Mouse (Mus musculus): ENCODE data around the gene 5730455P16Rik.
"Not testable (repeated sequence)": the region's sequence is repeated elsewhere in the genome, so short reads cannot be mapped to it uniquely, and the experiment has no call there.

Gene 5730455P16Rik

DNA sequence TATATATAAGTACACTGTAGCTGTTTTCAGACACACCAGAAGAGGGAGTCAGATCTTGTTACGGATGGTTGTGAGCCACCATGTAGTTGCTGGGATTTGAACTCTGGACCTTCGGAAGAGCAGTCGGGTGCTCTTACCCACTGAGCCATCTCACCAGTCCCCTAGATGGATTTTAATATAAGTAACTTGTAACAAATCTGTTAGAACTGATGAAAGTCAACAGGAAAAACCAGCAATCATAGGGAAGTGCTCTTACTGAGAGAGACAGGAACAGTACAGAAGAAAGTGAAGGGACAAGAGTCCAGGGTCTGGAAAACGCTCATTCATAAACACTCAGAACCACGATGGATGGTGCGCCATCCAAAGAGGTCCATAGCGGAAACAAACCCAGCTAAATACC lies 1.4 kb upstream of the 5730455P16Rik start:
- DNase-seq (ENCODE audit: low spot score), result not testable (repeated sequence)

DNA sequence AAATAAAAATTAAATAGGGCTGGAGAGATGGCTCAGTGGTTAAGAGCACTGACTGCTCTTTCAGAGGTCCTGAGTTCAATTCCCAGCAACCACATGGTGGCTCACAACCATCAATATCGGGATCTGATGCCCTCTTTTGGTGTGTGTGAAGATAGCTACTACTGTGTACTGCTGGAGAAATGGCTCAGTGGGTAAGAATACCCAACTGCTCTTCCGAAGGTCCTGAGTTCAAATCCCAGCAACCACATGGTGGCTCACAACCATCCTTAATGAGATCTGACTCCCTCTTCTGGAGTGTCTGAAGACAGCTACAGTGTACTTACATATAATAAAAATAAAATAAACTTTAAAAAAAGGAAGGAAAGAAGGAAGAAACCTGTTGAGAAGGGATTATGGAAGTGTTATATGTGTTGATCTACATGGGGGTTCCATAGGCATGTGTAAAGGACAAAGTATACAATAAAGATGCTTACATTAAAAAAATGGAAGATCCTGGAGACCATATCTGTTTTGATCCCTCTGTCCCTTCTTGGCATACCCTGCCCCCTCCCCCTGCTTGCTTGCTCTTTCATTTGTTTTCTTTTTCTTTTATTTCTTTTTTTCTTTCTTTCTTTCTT lies 726 bp upstream of the 5730455P16Rik start:
- not testable (repeated sequence) for DNase-seq (ENCODE audit: low spot score)

DNA sequence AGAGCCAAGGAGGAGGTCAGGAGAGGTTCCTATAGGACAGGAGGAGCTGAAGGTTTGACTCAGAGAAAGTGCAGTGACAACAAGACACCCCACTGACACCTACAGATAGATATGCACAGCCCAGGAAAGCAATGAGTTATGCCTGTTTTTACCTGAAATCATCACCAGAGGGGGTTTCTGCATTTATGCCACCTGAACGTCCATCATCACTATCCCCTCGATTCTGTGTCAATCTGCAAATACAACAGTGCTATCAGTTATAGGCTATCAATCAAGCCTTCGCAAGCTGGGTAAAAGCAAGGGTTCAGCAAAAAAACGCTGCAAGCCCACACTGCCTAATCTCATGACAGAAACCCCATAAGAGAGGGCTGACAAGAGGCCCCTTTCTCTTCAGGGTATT lies 1.2 kb downstream of the 5730455P16Rik start:
- no peak for DNase-seq (ENCODE audit: low spot score)

DNA sequence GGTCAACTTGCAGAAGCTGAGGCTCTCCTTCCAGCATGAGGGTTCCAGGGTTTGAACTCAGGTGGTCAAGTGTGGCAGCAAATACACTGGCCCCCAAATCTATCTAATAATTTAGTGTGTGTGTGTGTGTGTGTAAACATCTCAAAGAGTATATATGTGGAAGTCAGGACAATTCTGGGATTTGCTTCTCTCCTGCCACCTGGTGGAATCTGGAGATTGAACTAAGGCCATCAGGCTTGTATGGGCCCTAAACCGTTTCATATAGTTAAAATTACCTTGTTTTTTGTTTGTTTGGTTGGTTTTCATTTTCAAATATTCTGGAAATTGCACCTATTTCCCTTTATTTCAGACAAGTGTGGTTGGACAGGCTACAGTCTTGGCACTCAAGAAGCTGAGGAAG lies 8.9 kb downstream of the 5730455P16Rik start:
- DNase-seq (ENCODE audit: low spot score), result no peak

DNA sequence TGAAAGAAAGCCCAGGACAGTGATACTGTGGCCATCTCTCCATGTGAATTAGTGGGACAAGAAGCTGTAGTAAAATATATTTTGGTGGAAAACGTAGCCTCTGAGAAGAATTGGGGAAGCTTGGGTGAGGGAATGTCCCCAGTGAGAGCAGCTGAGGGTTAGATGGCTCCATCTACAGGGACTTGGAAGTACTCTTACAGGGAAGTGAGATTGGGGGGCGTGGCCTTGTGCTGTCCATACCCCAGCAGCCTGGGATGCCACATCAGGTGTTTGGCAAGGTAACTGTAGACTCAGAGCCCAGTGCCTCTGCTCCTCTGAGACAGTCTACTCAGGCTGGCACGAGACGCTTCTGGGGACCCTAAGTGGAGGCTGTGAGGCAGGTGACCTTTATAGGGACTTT lies 23.0 kb downstream of the 5730455P16Rik start:
- DNase-seq (ENCODE audit: low spot score), result no peak

- peak; percentile 53 for DNase-seq (ENCODE audit: low spot score)
Measured at GRCm38 (mm10) chr11:80351832-80352430, 25.9 kb downstream of the 5730455P16Rik start.

GRCm38 (mm10) chr11:80342482-80342881 lies 35.4 kb downstream of the 5730455P16Rik start:
- DNase-seq (ENCODE audit: low spot score), result no peak

GRCm38 (mm10) chr11:80336351-80336730 lies 41.5 kb downstream of the 5730455P16Rik start:
- no peak for DNase-seq (ENCODE audit: low spot score)

DNA sequence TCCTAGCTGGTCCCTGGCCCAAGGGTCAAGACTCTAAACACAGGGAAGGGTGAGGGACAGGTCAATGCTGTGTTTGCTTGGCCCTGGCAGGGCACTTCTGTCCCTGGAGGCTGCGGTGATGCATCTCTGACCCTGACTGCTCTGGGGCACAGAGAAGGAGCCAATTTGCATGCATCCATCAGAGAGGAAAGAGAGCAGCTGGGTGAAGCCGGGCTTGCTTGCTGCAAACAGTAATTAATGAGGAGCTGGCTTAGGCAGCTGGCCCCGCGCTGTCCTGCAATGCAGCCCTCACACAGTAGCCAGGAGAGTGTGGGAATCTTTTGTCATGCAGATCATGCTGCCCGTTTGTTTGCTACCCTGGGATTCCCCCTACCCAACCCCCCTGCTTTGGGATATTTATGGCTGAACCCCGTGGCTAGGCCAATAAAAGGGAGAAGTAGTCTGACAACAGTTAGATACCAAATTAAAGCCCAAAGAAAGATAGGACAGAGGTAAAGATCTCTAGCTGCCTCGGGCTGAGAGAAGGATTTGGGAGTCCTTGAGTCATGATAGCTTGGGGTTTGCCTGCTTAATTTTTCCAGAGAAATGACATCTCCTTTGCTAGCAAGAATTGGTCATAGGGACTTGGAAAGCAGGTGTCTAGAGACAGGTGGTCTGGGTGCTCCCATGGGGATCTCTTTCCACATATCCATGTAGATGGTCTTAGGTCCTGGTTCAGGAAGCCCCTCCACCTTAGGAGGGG lies 42.1 kb downstream of the 5730455P16Rik start:
- DNase-seq (ENCODE audit: low spot score), result no peak

DNA sequence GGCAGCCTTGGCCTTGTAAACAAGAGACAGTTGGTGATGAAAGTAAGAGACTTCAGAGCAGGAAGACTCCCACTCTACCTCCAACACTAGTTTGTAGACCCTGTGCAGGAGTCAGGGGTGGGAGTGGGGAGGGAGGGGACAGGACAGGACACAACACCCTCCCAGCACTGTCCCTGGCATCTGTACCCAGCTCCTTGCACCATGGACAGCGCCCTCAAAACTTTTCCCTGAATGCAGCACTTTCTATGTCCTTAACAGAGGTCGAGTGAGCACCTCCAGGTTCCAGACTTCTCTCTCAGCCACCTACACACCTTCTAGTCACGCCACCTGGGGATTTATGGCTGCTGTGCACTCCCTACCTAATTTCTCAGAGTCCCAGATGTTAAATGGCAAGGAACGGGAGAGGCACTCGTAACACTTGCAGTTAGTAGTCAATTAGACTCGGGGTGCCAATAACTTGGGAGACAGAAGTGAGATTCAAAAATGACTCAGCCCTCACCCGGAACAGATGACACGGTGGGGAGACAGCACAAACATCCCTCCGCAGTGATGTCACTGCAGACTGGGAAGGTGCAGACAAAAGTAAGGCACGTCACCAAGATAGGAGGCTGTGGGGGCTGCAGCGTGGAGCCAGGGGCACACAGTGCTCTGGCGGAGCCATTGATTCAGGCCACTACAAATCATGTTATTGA lies 45.0 kb downstream of the 5730455P16Rik start:
- no peak for DNase-seq (ENCODE audit: low spot score)

GRCm38 (mm10) chr11:80324636-80325035 lies 53.2 kb downstream of the 5730455P16Rik start:
- no peak for DNase-seq (ENCODE audit: low spot score)

DNA sequence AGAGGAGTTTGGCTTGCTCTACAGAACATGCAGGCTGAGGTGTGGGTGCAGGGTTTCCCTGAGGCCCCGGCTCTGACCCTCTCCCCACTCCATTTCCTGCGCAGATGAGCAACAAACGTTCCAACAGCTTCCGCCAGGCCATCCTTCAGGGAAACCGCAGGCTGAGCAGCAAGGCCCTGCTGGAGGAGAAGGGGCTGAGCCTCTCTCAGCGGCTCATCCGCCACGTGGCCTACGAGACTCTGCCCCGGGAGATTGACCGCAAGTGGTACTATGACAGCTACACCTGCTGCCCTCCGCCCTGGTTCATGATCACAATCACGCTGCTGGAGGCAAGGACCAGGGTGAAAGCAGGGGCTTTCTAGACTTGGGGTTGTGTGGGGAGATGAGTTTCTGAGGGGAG lies 54.6 kb downstream of the 5730455P16Rik start:
- no peak for DNase-seq (ENCODE audit: low spot score)

- DNase-seq (ENCODE audit: low spot score), result no peak
Measured at GRCm38 (mm10) chr11:80315743-80316639, 61.8 kb downstream of the 5730455P16Rik start.

GRCm38 (mm10) chr11:80313944-80314343 lies 63.9 kb downstream of the 5730455P16Rik start:
- no peak for DNase-seq (ENCODE audit: low spot score)

GRCm38 (mm10) chr11:80313462-80313861 lies 64.4 kb downstream of the 5730455P16Rik start:
- no peak for DNase-seq (ENCODE audit: low spot score)

DNA sequence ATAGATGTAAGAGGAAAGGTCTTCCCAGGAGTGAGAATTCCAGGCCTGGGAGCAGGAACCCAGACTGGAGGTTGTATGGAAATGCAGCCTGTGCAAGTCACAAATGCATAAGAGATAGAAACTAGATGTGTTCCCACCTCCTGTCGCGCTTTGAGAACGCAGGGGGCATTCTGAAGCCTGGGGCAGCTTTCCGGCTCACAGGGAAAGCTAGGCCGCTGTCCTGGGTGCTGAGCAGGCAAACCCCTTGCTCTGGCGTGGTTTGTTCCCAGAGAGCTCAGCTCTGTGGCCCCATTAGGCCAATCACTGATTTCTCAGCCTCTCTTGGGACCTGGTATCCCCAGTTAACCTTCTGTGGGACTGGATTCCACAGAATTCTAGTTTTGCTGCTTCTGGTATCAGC lies 65.3 kb downstream of the 5730455P16Rik start:
- no peak for DNase-seq (ENCODE audit: low spot score)

DNA sequence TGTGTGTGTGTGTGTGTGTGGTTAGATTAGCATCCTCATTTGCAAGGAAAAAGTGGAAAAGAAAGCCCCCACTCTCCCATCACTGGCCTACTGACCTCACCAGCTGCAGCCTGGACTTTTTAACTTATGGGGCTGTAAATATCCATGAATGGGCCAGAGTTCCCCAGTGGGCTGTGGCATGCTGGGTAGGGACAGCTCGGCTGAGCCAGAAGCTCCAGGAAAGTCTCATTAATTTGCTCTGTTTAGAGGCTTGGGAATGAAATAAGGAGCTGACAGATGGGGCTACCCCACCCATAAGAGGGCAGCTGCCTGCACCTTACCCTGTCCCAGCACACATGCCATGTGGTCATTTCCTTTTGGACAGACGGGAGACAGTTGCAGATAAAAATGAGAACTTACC lies 65.8 kb downstream of the 5730455P16Rik start:
- no peak for DNase-seq (ENCODE audit: low spot score)

- no peak for DNase-seq (ENCODE audit: low spot score)
Measured at GRCm38 (mm10) chr11:80311271-80311670, 66.6 kb downstream of the 5730455P16Rik start.
